12 mouse cellular contexts compared by ENCODE assay signal in the genomic region with DNA sequence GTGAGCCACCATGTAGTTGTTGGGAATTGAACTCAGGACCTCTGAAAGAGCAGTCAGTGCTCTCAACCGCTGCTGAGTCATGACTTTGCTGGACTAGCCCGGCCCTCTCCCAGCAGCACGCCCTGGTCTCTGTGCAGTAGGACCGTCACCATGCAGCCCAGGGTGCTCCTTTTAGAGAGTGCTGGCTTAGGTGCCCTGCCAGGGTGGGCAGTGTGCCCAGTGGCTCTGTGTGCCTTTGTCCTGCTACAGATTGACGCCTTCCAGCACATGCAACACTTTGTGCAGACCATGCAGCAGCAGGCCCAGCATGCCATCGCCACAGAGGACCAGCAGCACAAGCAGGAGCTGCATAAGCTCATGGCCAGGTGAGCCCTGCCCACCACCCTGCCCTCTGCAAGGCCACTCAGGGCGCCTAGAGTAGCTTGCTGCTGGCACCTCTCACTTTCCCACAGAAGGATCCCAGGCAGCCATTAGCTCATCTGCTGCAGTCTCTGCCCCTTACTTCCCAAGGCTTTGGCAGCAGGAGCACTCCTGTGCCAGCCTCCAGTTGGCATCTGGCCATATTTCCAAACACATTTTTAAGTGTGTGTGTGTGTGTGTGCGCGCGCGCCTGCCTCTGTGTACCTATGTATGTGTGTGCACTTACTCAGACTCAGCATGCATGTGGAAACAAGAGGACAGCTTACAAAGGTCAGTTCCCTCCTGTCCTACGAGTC. TPM values are rescaled to one million over a fixed set of nuclear protein-coding genes. Genes with fewer than 3 reads are reported as not detected.
A peak's percentile ranks its signal among the peaks of the same experiment; 100 is the strongest.
DNase-seq lines count a peak whose midpoint lies in the region; ATAC-seq and TF ChIP-seq lines count a peak whose summit lies in the region.
"Had no signal": no experiment of that assay in that cellular context is flagged by ENCODE, and none has a peak within 500 bp of the region (broad histone marks: within the 10 kb centered on the region; RNA-seq: fewer than 3 reads in every experiment).

No protein-coding gene starts in this region.

- H3K4me1 ChIP-seq in heart, adult 2 months (ENCODE audit: control insufficient read depth, insufficient read depth, low read length) = no peaks in the 10 kb centered on the region; the same call in 1 of the 2 replicates
- H3K4me1 ChIP-seq in heart, embryonic 11.5 days (ENCODE audit: control insufficient read depth, insufficient read depth, low read length) = no peaks in the 10 kb centered on the region
- H3K4me1 ChIP-seq in stomach, embryonic 16.5 days (ENCODE audit: control insufficient read depth, insufficient read depth, low read length) = no peaks in the 10 kb centered on the region
- H3K4me1 ChIP-seq: stomach, embryonic 15.5 days had no signal

- H3K27me3 ChIP-seq in heart, adult 2 months (ENCODE audit: control insufficient read depth, insufficient read depth, low read length) = no peaks in the 10 kb centered on the region
- H3K27me3 ChIP-seq in heart, embryonic 11.5 days (ENCODE audit: control insufficient read depth, insufficient read depth, low read length) = no peaks in the 10 kb centered on the region
- H3K27me3 ChIP-seq in stomach, embryonic 16.5 days (ENCODE audit: control insufficient read depth, insufficient read depth, low read length) = no peaks in the 10 kb centered on the region
- H3K27me3 ChIP-seq: stomach, embryonic 15.5 days had no signal

- no peak overlapping the region for H3K4me2 ChIP-seq in heart, embryonic 11.5 days
- H3K4me2 ChIP-seq in stomach, embryonic 16.5 days (ENCODE audit: low read depth, low read length) = no peak overlapping the region
- H3K4me2 ChIP-seq: stomach, embryonic 15.5 days had no signal

- TF ChIP-seq POLR2A in heart, adult 2 months (IDR thresholded peaks at IDR 0.05; ENCODE audit: insufficient read depth, low read depth, low read length) = no peak

- ATAC-seq in heart, embryonic 11.5 days (replicated peaks; ENCODE audit: insufficient number of reproducible peaks, low FRiP score, low TSS enrichment) = no peak
- 0 out of 2 replicates have a peak, but pooled peaks have one; percentile 31 for ATAC-seq in stomach, embryonic 16.5 days (ENCODE audit: insufficient read depth, low FRiP score)

- no peak for TF ChIP-seq EP300 in heart, adult 2 months (IDR thresholded peaks at IDR 0.05; ENCODE audit: insufficient read depth, low read depth, low read length)

- H3K9me3 ChIP-seq in heart, embryonic 11.5 days (replicated peaks; ENCODE audit: control insufficient read depth, low read length) = no peaks in the 10 kb centered on the region
- H3K9me3 ChIP-seq in stomach, embryonic 16.5 days (replicated peaks; ENCODE audit: control insufficient read depth, low read length) = no peaks in the 10 kb centered on the region
- H3K9me3 ChIP-seq: stomach, embryonic 15.5 days had no signal

- no peak overlapping the region for H3K27ac ChIP-seq in heart, adult 2 months
- no peak overlapping the region for H3K27ac ChIP-seq in heart, embryonic 11.5 days (ENCODE audit: low read depth, low read length)
- no peak overlapping the region for H3K27ac ChIP-seq in stomach, embryonic 16.5 days (ENCODE audit: low read length)
- H3K27ac ChIP-seq: left cerebral cortex, adult 2 months; macrophage; stomach, embryonic 15.5 days had no signal

- H3K36me3 ChIP-seq in heart, adult 2 months (ENCODE audit: control insufficient read depth, insufficient read depth, low read length) = no peaks in the 10 kb centered on the region; the same call in 1 of the 2 replicates
- peaks cover 56% of the 10 kb centered on the region for H3K36me3 ChIP-seq in heart, embryonic 11.5 days (ENCODE audit: control insufficient read depth, insufficient read depth, low read length)
- peaks cover 9% of the 10 kb centered on the region; the same call in 1 of the 2 replicates for H3K36me3 ChIP-seq in stomach, embryonic 16.5 days (ENCODE audit: control insufficient read depth, insufficient read depth, low read length)

- H3K4me3 ChIP-seq in heart, adult 2 months = no peak overlapping the region
- no peak overlapping the region for H3K4me3 ChIP-seq in heart, embryonic 11.5 days (ENCODE audit: low read depth, low read length)
- H3K4me3 ChIP-seq in stomach, embryonic 16.5 days (replicated peaks; ENCODE audit: low read length) = no peak overlapping the region
- H3K4me3 ChIP-seq: left cerebral cortex, adult 2 months; stomach, embryonic 15.5 days had no signal

- no peak for TF ChIP-seq CTCF in heart, adult 2 months (IDR thresholded peaks at IDR 0.05)

- WGBS in heart, adult 2 months = 69% methylated on average over 12 of the region's 12 CpGs
- WGBS in heart, embryonic 11.5 days (ENCODE audit: insufficient replicate concordance) = 88% methylated on average over 12 of the region's 12 CpGs
- WGBS in stomach, embryonic 16.5 days = 90% methylated on average over 12 of the region's 12 CpGs

- intact Hi-C loops in heart, adult 2 months (cut with DNase I) = no loop called here

- DNase-seq in heart, adult 2 months = peak; percentile 63 to 73
- DNase-seq in ovary, postnatal 14 days (ENCODE audit: low spot score) = peak; percentile 13
- no peak for DNase-seq in ovary, postnatal 10 days (ENCODE audit: low spot score)
- DNase-seq in cerebellum, postnatal 14 days = peak; percentile 67 to 68
- no peak for DNase-seq in gastrocnemius, postnatal 25 days
- DNase-seq in kidney, postnatal 10 days = no peak

- no peaks in the 10 kb centered on the region for H3K79me2 ChIP-seq in heart, adult 2 months (replicated peaks; ENCODE audit: control insufficient read depth, insufficient read depth, low read length)

- no peak overlapping the region for H3K9ac ChIP-seq in heart, adult 2 months (ENCODE audit: low read depth, low read length)
- no peak overlapping the region; the same call in 1 of the 2 replicates for H3K9ac ChIP-seq in heart, embryonic 11.5 days (ENCODE audit: low read depth, low read length)
- H3K9ac ChIP-seq in stomach, embryonic 16.5 days (ENCODE audit: low read length) = no peak overlapping the region
- H3K9ac ChIP-seq: stomach, embryonic 15.5 days had no signal

RNA-seq across cellular contexts. Expression of a gene that starts 24.5 kb away (rescaled TPM):
- total RNA-seq in heart, adult 2 months (2021) = 10 to 100 TPM; 38.7 to 39.6 TPM
- polyA plus RNA-seq in heart, adult 2 months (2012; rRNA removed) = 21.9 and 27.2 TPM in 2 replicates
- polyA plus RNA-seq in heart, embryonic 11.5 days (2014; fragmentation: Nextera tagmentation; extraction: Ambion mirVana) = 75.0 and 79.4 TPM in 2 replicates
- 76.3 and 77.1 TPM in 2 replicates for polyA plus RNA-seq in stomach, embryonic 16.5 days (2015; fragmentation: Nextera tagmentation; extraction: Ambion mirVana)
- total RNA-seq in gastrocnemius, postnatal 25 days (2021) = 10 to 100 TPM; 17.1 to 18.5 TPM

RNA-seq across cellular contexts. Expression of a gene that starts 33.5 kb away (rescaled TPM):
- total RNA-seq in heart, adult 2 months (2021) = 1 to 10 TPM; 2.5 TPM
- polyA plus RNA-seq in heart, adult 2 months (2012; rRNA removed) = 3.7 and 4.4 TPM in 2 replicates
- 2.9 TPM in 2 replicates for polyA plus RNA-seq in heart, embryonic 11.5 days (2014; fragmentation: Nextera tagmentation; extraction: Ambion mirVana)
- 6.5 and 7.4 TPM in 2 replicates for polyA plus RNA-seq in stomach, embryonic 16.5 days (2015; fragmentation: Nextera tagmentation; extraction: Ambion mirVana)
- total RNA-seq in gastrocnemius, postnatal 25 days (2021) = 10 to 100 TPM in 1 of 2 experiments, 1 to 10 TPM in 1; 9.4 to 22.7 TPM
- total RNA-seq: neutrophil, adult 5-6 weeks had no signal

RNA-seq across cellular contexts. Expression of a gene that starts 57.5 kb away (rescaled TPM):
- 10 to 100 TPM; 14.8 to 16.8 TPM for total RNA-seq in heart, adult 2 months (2021)
- polyA plus RNA-seq in heart, adult 2 months (2012; rRNA removed) = 20.4 and 21.9 TPM in 2 replicates
- 129 and 155 TPM in 2 replicates for polyA plus RNA-seq in heart, embryonic 11.5 days (2014; fragmentation: Nextera tagmentation; extraction: Ambion mirVana)
- polyA plus RNA-seq in stomach, embryonic 16.5 days (2015; fragmentation: Nextera tagmentation; extraction: Ambion mirVana) = 165 and 166 TPM in 2 replicates
- 10 to 100 TPM; 12.4 to 14.7 TPM for total RNA-seq in gastrocnemius, postnatal 25 days (2021)

Comparison
In these comparisons a context has a peak if more than half of its experiments do, and no peak if none do; other contexts are left out.
1. DNase-seq: peak in heart, adult 2 months (2 of 2), ovary, postnatal 14 days (single experiment) and cerebellum, postnatal 14 days (2 of 2); none in ovary, postnatal 10 days (single experiment), gastrocnemius, postnatal 25 days (single experiment) and kidney, postnatal 10 days (single experiment).